Mouse (Mus musculus): Measurements from ENCODE around the gene Vamp8. TPM values are rescaled to one million over a fixed set of nuclear protein-coding genes. Genes with fewer than 3 reads are reported as not detected.

Vamp8 gene
- 10 to 100 TPM; 14.7 to 17.3 TPM for total RNA-seq (2021)

- DNase-seq = peak; percentile 45 to 48
These were observed at the start of gene Vamp8 for GRCm38 (mm10) chr6:72389941-72390771. Gene Vamp8 (minus strand): TSS chr6:72390703.

- peak; percentile 96 to 97 for DNase-seq
These were observed 49.1 kb upstream of the Vamp8 start, which contains the start of gene Mat2a for GRCm38 (mm10) chr6:72439355-72440185. Gene Mat2a (minus strand): TSS chr6:72439558.

GRCm38 (mm10) chr6:72438862-72439354 lies 48.4 kb upstream of the Vamp8 start:
- peak; percentile 85 to 88 for DNase-seq

GRCm38 (mm10) chr6:72438226-72438625 lies 47.7 kb upstream of the Vamp8 start:
- DNase-seq = no peak

- DNase-seq = no peak
These were observed 41.6 kb upstream of the Vamp8 start for GRCm38 (mm10) chr6:72432153-72432552.

- no peak for DNase-seq
These were observed 40.8 kb upstream of the Vamp8 start for GRCm38 (mm10) chr6:72430989-72431921.

- no peak for DNase-seq
These were observed 38.7 kb upstream of the Vamp8 start for GRCm38 (mm10) chr6:72429061-72429842.

GRCm38 (mm10) chr6:72428036-72428435 lies 37.5 kb upstream of the Vamp8 start:
- peak; percentile 62 to 64 for DNase-seq

GRCm38 (mm10) chr6:72425646-72426045 lies 35.1 kb upstream of the Vamp8 start:
- DNase-seq = no peak

- no peak for DNase-seq
These were observed 30.4 kb upstream of the Vamp8 start for GRCm38 (mm10) chr6:72420901-72421300.

GRCm38 (mm10) chr6:72419806-72420205 lies 29.3 kb upstream of the Vamp8 start:
- no peak for DNase-seq

- DNase-seq = no peak
These were observed 27.8 kb upstream of the Vamp8 start for GRCm38 (mm10) chr6:72418279-72418678.

GRCm38 (mm10) chr6:72415964-72416772 lies 25.7 kb upstream of the Vamp8 start:
- no peak for DNase-seq

- DNase-seq = no peak
These were observed 24.7 kb upstream of the Vamp8 start for GRCm38 (mm10) chr6:72415181-72415580.

GRCm38 (mm10) chr6:72414076-72414756 lies 23.7 kb upstream of the Vamp8 start, which contains the start of gene Ggcx:
Gene Ggcx (plus strand): TSS chr6:72414308.
- peak; percentile 88 to 91 for DNase-seq

GRCm38 (mm10) chr6:72410518-72410917 lies 20.0 kb upstream of the Vamp8 start:
- DNase-seq = no peak

- DNase-seq = no peak
These were observed 19.5 kb upstream of the Vamp8 start for GRCm38 (mm10) chr6:72410003-72410402.

- peak in 1 of 2 experiments; percentile 36 for DNase-seq
These were observed 19.1 kb upstream of the Vamp8 start for GRCm38 (mm10) chr6:72409567-72409966.

GRCm38 (mm10) chr6:72407119-72407518 lies 16.6 kb upstream of the Vamp8 start:
- peak; percentile 71 to 76 for DNase-seq

Measured in layer of hippocampus, postnatal 36 days (tissue).